Mouse (Mus musculus) left cerebral cortex, adult 11 months (tissue): Measurements from ENCODE around the gene Galnt7.

Experiments
- DNase-seq: peaks from one replicate; pipeline ENCODE4 v3.0.0; 2022; ENCODE audit warnings: low spot score

Galnt7 gene

DNA sequence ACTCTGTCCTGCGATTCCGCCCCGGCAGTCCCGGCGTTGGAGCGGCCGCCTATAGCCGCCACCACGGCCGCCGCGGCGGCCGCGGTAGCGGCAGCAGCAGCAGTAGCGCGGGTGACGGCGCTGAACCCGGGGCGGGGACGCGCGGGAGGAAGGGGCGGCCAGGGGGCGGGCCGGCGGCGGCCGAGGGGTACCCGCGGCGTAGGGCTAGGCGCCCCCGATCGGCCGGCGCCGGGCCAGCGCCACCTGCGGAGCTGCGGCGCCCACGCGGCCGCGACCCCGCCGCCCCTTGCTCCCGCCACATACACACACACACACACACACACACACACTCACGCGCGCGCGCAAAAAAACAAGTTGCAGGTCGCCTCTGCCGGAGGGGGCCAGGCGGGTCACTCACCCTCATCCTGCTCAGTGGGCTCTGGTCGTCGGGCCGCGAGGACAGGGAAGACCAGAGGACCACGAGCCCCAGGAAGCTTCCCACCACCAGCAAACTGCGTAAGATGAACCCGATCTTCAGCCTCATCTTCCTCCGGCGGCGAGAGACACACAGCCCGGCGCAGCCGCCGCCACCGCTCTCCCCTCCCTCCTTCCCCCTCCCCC lies at the start of gene Galnt7:
Gene Galnt7, minus strand, starts transcription at position 577 of the 600 bp plus-strand sequence.
- DNase-seq, result no peak

- no peak for DNase-seq
These were observed 35.8 kb upstream of the Galnt7 start for GRCm38 (mm10) chr8:57688633-57689032.

GRCm38 (mm10) chr8:57685803-57686202 lies 33.0 kb upstream of the Galnt7 start:
- DNase-seq, result no peak

DNA sequence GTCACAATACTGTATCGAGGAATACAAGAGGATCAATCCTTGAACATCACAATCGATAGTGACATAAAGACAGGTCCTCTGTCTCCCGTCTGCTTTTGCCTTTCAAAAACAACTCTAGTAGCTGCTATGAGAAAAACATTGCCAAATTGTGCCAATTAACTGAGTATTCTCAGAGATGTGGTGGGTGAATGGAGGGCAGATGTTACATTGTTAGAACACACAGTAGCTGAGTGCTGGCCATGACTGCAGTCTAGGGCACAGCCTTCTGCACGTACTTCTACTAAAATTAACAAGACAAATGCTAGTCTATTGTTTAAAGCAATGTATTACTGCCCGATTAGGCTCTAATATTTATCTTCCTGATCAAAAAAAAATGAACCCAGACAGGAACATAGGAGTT lies 27.2 kb upstream of the Galnt7 start:
- DNase-seq, result no peak

GRCm38 (mm10) chr8:57664121-57664520 lies 11.3 kb upstream of the Galnt7 start:
- no peak for DNase-seq

DNA sequence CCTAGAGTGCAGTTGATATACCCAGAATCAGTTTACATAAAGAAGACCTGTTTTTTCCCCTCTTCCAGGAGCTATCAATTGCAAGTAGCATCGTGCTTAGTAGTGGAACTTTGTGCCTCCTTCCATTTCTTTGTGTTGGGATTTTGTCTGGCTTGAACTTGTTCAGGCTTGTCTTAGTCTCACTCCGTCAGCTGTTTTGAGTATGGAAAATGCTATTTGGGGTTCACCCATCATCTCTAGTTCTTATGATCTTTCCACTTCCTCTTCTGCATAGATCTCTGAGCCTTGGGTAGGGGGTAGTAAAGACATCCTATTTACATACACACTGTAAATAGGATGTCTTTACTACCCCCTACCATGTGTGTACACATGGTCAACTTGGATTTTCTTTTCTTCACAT lies 7.2 kb upstream of the Galnt7 start:
- DNase-seq, result no peak

DNA sequence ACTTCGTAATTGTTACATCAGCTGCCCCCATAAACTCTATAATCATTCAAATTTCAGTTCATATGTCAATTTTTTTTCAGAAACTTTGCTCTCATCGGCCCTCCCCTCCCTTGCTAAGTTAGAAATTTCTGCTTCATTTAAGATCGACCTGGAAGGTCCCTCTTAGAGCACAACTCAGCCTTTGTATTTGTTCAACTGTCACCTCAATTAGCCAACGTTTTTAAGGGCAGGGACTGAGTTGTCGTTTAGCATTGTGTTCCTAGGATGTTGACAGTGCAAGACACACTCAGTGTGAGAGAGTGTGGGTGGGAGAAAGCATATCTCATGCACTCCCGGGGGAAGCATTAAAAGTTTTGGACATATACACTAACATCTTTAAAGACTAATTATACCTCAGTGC lies 3.6 kb upstream of the Galnt7 start:
- DNase-seq, result no peak

DNA sequence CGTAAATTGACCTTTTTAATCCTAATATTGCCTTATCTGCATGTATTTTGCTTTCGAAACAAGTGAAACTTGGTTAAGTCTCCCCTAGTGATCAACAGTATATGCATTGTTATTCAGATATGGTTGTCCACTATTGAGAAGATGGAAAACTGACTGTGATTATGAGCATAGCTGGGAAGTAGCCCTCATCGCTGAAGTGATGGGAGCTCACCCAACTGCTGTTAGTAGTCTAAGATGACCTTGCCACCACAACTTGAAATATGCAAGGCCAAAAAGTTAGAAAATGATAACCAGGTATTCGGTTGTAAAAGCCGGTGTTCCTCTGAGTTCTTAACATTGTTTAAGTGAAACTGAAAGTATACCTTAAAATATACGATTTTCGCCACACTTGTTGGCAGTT lies 1.3 kb upstream of the Galnt7 start:
- no peak for DNase-seq

DNA sequence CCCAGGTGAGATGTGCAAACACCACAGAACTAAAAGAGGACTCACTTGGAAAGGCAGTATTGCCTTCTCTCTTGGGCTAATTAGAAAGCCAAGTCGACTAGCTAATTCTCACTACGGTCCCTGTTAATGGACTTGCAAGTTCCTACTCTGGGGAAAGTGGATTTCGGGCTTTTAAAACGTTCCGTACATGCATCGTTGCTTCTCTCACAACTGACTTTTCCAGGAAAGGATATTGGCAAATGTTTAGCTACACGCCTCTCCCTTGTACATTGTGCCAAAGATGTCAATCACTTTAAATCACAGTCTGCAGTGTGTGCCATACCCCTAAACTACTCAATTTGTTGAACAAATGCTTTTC lies 915 bp upstream of the Galnt7 start:
- DNase-seq, result no peak

GRCm38 (mm10) chr8:57653056-57653767 lies 380 bp upstream of the Galnt7 start:
- DNase-seq, result no peak

DNA sequence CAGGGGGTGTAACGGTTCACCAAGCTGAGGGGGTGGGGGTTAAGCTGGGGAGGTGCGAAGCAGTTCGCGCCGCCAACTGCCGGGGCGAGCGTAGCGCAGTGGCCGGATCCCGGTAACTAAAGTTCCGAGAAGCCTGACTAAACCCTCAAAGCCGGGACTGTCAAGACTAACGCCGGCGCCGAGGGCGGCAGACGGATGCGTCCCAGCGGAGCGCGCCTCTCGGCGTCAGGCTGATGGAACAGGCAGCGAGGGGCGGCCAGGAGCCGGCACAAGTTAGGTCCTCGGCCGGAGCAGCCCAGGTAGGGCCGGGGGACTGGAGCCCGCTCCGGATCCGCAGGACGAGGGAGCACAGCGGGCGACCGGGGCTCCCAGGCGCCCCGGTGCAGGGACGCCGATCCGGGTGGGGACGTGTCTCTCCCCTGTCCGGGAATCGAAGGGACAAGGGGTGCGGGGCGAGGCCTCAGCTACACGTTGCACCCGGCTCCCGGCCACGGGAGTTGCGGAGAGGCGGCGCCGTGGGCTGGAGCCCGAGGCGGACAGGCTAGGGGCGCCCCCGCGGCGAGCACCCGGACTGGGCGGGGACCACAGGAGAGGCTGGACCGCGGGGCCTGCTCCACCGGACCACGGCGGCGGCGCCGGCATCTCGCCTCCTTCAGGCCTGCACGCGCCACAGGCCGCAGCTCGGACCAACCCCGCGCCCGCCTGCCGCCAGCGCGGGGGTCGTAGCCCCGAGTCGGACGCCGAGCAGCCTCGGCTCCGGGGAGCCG lies 960 bp downstream of the Galnt7 start:
- no peak for DNase-seq

GRCm38 (mm10) chr8:57651357-57651688 lies 1.5 kb downstream of the Galnt7 start:
- no peak for DNase-seq

DNA sequence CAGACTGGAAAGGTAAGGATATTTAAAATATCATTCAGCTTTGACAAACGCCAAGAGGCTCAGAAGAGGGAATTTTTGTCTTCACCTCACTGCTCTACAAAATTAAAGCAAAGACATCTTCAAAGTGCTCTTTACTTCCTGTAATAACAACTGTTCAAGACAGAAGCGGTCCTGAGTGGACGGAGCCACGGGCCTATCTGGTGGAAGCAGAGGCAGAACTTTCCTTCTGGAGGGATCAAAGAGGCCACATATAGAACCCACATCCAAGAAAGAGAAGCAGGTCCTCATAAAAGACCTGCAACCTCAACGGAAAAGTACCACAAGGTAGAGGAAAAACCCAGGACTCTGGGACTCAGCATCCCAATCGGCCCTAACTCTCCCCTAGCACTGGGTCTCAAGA lies 2.6 kb downstream of the Galnt7 start:
- DNase-seq, result no peak

GRCm38 (mm10) chr8:57647566-57647965 lies 5.3 kb downstream of the Galnt7 start:
- DNase-seq, result no peak

DNA sequence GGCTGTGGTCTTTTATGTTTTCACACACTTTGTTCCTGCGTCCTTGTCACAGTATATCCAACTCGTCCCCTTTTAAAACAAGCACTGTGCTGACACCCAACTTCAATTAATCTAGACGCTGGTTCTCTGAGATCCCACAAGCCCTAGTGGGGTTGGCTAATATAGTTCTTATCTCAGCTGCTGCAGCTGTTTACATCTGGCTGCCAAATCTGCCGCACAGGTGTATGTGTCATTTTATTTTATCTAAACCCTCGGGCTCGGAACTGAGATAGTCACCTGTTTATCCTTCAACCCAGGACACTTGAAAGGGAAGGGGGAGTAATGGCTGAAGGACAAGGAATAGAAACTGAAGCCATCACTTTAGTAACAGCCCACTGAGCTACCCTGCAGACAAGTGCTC lies 8.6 kb downstream of the Galnt7 start:
- DNase-seq, result no peak

- no peak for DNase-seq
These were observed 10.1 kb downstream of the Galnt7 start for GRCm38 (mm10) chr8:57642722-57643121.

GRCm38 (mm10) chr8:57638925-57639324 lies 13.9 kb downstream of the Galnt7 start:
- DNase-seq, result no peak

GRCm38 (mm10) chr8:57637599-57638280 lies 15.1 kb downstream of the Galnt7 start:
- no peak for DNase-seq

GRCm38 (mm10) chr8:57636698-57637097 lies 16.1 kb downstream of the Galnt7 start:
- no peak for DNase-seq

GRCm38 (mm10) chr8:57636281-57636680 lies 16.6 kb downstream of the Galnt7 start:
- no peak for DNase-seq

GRCm38 (mm10) chr8:57631780-57632179 lies 21.1 kb downstream of the Galnt7 start:
- no peak for DNase-seq

- DNase-seq, result no peak
These were observed 22.7 kb downstream of the Galnt7 start for GRCm38 (mm10) chr8:57630148-57630547.
